Mouse (Mus musculus): ENCODE measurements around the gene Mrrf. TPM values are rescaled to one million over a fixed set of nuclear protein-coding genes. Genes with fewer than 3 reads are reported as not detected.

The Mrrf gene
- total RNA-seq, 2 experiments from 2014 or later = 40.2 to 40.6 TPM

DNA sequence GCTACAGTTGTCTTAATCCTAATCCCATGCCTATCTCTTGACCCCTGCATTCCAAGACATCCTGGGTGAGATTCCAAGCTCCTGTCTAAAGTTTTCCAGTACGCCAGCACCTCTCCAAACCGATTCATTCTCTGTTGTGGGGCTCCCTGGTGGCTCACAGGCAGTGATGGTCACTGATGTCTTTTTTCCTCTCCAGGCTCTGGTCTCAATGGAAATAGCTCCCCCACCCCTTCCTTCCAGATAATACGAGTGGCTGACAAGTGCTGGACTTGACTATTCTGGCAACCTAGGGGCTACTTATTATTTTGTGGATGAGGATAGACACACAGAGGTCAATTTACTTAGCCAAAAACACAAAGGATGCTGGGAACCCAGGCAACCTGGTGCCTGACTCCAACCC lies 60.8 kb downstream of the Mrrf start:
- intact Hi-C loops (cut with DNase I) = no loop called here
- no peak for DNase-seq

DNA sequence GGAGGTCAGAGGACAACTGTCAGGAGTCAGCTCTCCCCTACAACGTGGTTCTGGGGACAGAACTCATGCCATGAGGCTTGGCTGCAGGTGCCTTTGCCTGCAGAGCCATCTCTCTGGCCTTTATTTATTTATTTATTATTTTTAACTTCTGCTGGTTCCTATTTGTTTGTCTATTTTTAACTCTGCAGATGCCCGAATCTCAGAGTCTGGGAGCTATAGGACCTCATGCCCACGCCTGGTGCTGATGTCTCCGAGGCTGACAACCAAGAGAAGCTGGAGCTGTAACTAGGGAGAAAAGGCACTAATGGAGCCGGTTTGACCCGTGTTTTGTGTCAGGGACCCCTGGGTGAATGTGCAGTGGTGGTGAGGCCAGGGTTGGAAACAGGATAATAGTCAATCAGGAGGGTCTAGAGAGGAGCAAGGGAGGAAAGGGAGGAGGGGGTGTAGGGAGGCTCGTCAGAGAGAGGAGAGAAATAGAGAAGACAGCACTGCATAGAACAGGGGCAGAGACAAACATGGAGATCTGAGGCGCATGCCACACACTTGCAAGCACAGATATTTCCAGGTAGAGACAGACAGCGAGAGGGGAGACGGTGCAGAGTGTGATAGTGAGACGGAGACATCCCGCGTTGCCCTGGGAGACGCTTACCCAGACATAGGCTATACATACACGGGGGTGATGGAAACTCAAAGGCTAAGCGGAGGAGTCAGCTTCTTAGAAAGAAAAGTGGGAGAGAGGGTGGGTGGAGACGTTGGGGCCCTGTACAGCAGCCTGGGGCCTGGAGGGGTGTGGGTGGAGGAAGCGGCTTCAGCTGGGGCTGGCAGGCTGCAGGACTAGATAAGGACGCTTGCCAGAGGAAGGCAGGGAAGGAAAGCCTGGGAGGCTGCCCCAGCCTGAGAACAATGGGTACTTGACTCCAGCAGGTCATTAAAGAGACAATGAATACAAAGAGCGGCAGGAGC lies 62.0 kb downstream of the Mrrf start:
- intact Hi-C loops (cut with DNase I) = no loop called here
- DNase-seq = peak; percentile 69 to 73

DNA sequence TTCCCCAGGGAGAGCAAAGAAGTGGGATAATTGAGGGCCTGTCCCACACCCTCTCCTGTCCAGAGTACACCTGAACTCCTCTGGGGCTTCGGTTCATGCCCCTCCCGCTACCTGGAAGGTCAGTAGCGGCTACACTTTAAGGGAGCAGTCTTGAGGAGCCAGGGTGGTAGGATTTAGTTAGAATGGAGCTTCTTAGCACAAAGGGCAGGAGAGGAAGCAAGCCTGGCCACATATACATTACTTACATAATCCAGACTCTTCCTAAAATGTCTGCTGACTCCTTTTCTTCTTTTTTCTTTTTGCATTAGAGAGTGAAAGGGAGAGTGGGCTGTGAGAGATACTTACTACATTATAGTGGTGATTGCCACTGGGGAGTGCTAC lies 62.7 kb downstream of the Mrrf start:
- intact Hi-C loops (cut with DNase I) = no loop called here
- DNase-seq = no peak

DNA sequence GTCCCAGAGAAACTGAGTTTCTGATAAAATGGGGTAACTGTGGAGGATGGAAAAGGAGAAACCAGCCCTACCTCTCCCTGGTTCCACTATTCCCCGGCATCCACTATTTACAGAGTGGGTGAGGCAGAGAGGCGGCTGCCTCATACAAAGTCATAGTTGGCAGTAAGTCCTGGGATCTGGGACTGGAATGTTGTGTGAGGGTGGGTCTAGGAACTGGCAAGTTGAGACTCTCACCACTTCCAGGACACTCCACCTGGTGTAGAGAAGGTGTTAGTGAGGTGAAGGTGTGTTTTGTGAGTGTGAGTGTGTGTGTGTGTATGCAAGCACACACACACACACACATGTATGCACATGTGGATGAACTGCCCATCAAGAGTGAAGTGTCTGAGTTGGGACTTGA lies 64.6 kb downstream of the Mrrf start:
- intact Hi-C loops (cut with DNase I) = no loop called here
- no peak for DNase-seq

DNA sequence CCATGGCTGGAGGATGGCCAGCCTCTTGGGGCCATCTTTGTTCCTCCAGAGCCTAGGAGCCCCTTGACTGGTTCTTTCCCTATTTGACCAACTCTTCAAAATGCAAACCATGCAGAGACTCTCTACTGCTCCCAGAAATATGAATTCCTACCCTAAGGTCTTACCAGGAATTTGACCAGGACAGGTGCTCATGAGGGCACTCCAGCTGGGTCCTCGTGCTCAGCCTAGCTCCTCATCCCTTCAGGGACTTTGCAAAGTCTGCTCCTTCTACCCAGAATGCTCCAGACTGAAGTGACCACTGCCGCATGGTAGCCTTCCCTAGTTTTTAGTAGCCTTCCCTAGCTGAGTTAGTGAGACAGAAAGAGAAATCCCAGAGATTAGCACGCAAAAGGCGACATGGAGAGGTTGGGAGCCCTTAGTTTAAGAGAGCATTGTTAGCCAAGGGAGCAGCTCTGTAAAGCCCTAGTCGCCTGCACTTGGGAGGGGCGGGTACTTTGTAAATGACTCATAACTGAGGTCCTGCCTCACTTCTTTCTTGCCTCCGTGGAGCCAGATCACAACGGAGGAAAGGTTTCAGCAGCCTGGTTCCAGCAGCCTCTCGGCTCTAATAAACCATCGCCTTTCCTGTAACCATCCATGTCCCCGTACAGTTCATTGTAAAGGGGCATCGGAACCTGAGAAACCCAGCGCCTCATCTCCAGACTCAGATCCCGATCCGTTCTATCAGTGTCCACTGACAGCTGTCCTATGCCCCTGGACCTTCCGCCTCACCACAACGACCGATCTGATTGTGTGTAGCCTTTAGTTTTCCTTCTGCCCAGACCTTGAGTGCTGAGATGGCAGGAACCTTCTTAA lies 65.8 kb downstream of the Mrrf start:
- DNase-seq = peak in 1 of 2 experiments; percentile 21
- intact Hi-C loops (cut with DNase I) = no loop called here

DNA sequence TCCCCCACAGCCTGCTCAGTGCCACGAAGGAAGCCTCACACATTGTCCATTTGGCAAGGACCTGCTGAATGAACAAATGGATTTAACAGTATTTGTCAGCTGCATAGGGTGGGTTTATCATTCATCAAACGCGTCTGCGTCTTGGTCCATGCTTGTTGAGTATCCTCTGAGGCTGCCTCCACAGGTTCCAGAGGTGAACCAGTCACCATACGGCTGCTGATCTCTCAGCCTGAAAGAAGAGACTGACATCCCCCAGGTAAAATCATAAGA lies 66.4 kb downstream of the Mrrf start:
- intact Hi-C loops (cut with DNase I) = no loop called here
- no peak for DNase-seq

DNA sequence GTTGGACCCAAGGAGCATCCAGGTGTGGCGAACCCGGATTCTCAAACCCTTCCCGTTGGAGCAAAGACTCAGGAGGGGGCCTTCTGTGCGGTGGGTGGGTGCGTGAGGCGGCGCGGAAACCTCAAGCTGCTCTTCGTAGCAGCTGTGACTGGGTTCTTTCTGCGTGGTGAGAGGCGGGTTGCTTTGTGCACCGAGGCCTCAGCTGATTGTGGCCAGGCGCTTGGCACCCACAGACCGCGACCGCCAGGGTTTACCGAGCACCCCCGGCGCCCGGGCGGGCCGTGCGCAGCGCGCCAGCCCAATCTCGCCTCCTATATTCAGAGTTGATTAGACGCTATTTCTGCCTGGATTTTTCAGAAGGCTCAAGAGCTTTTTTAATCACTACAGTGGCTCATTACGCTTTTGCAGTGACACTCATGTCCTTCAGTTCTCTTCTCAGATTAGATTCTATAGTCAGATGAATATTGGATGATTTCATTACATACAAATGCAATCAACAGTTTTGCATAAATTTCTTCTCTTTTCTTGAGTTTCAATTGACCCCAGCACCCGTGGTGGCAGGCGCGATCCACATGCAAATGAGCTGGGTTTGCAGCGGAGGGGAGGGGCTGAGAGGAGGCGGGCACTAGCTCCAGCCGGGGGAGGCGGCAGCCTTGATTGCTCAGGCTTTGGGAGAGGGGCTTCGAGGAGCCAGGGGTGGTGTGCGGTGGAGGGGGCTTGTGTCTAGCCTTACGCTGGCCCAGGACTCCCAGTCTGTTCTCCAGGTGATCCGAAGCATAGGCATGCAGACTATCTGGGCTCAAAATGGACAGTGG lies 67.0 kb downstream of the Mrrf start:
- peak in 1 of 2 experiments; percentile 38 for DNase-seq
- intact Hi-C loops (cut with DNase I) = no loop called here

DNA sequence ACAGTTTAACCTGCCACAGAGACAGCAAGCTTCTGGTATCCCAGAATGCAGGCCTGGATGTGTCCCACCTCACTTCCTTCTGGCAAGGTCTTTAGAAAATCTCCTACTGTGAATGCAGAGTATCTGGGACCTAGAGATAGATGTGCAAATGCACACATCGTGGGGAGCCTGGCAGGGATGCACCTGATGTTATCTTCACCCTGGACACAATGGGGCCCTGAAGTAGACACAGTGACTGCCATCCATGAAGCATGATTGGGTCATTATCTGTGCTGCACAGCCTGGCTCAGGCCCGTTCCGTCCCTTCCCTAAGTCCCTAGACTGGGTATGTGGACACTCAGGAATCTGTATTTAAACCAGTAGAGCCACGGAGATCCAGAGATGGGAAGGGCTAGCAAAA lies 68.4 kb downstream of the Mrrf start:
- DNase-seq = no peak
- intact Hi-C loops (cut with DNase I) = no loop called here

DNA sequence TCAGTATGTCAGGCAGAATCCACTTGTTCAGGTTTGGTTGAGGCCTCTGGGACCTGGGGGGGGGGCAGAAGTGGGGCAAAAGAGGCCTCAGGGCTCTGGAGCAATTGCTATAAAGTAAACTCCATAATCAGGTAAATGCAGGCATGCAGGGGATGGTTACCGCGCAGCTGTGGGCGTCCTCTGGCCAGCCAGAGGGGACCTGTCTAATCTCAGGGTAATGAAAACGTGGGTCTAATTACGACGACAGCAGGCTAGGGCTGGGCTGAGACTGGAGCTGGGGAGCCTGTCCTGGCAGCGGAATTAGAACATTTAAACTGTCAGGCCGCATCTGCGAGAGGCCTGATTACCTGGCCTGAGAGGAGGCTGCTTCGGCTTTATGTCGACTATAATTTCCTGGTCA lies 70.9 kb downstream of the Mrrf start:
- intact Hi-C loops (cut with DNase I) = no loop called here
- DNase-seq = no peak

DNA sequence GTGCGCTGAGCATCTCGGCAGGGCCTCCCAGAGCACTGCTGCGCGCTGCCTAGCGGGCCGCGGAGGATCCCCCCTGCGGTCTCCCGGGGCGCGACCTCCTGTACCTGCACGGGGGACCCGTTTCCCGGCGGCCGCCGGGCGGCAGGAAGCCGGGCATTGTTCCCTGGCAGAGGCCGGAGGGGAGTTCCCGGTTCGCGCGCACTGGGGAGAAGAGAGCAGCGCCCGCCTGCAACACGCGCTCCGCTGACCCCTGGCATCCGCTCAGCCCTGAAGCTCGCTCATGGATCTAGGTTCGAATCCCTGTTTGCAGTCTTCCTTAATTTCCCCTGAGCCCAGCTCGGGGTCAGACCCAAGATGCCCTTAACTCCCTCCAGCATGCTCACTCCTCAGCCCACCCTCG lies 74.6 kb downstream of the Mrrf start:
- DNase-seq = peak; percentile 36 to 43
- intact Hi-C loops (cut with DNase I) = loop anchor here (5.0 to 10.0 kb wide), 3 partner anchors 73 to 1124 kb away; partner anchors contain the start of genes Mrrf and Rbm18

DNA sequence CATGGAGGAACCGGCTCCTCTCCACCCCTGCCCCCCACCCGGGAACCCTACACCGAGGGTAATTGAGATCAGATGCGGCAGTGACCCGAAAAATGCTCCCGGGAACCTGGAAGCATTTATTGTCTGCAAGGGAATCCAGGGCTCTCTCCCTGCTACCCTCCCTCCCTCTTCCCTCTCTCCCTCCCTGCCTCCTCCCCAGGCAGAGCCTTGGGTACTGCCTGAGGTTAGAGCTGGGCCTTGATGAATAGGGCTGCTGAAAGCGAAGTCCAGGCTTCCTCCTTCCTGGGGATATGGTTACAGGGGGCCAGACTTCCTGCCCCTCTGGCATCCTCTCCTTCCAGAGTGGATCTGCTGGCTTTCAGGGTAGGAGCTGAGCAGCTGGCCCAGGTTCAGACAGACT lies 75.6 kb downstream of the Mrrf start:
- DNase-seq = peak in 1 of 2 experiments; percentile 25
- intact Hi-C loops (cut with DNase I) = loop anchor here (5.0 to 10.0 kb wide), 3 partner anchors 74 to 1123 kb away; partner anchors contain the start of genes Mrrf and Rbm18

DNA sequence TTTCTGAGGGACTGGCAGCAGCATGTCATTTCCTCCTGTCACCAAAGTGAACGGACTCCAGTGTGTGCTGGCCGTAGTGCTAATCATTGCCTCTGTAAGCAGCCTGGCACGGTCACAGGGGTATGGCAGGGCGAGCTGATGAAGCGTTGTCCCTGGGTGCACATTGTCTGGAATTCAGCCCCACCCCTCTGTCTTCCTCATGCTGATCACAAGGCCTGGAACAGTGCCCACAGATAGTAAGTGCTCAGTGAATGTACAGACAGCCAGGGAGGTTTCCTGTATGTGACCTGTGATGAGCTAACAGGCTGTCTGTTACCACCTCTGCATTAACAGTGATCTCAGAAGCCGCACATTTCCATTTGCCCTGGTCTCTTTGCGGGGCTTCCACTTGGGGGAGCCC lies 76.9 kb downstream of the Mrrf start:
- intact Hi-C loops (cut with DNase I) = loop anchor here (5.0 to 10.0 kb wide), 3 partner anchors 76 to 1122 kb away; partner anchors contain the start of genes Mrrf and Rbm18
- DNase-seq = peak; percentile 60 to 75

DNA sequence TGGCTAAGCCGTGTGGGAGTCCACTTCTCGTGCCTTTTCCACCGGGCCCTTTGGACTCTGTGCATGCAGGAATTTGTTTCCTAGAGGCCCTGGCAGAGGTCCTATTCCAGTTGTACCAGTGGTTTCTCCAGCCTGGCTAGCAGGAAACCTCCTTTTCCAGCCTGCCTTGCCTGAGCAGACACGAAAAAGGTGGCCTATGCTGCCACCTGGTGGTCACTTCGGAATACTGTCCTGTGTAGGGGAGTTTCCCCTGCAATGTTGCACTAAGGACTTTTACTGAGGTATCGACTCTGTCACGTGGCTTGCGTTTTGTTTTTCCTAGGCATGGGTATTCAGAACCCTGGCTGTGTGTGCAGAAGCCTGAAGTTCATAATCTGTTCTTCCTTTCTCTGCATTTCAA lies 77.8 kb downstream of the Mrrf start:
- intact Hi-C loops (cut with DNase I) = loop anchor here (1.0 to 10.0 kb wide), 7 partner anchors 62 to 1121 kb away; partner anchors contain the start of genes Mrrf and Rbm18
- peak; percentile 91 to 94 for DNase-seq

DNA sequence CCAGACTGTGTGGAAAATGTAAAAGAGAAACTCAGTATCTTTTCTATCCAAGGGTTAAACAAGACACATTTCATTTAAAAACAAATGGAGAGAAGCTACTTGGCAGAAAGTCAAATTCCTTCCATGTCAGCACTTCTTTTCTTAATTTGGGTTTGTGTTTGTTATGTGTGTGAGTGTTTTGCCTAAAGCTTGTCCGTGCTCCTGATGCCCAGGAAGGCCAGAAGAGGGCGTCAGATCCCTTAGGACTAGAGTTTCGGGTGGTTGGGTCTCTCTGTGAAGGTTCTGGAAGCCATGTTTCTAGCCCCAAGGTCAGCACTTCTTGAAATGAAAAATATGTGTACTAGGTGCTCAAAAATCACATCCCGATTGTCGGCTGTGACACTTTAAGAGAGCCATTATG lies 78.2 kb downstream of the Mrrf start:
- no peak for DNase-seq
- intact Hi-C loops (cut with DNase I) = loop anchor here (1.0 to 10.0 kb wide), 7 partner anchors 62 to 1120 kb away; partner anchors contain the start of genes Mrrf and Rbm18

DNA sequence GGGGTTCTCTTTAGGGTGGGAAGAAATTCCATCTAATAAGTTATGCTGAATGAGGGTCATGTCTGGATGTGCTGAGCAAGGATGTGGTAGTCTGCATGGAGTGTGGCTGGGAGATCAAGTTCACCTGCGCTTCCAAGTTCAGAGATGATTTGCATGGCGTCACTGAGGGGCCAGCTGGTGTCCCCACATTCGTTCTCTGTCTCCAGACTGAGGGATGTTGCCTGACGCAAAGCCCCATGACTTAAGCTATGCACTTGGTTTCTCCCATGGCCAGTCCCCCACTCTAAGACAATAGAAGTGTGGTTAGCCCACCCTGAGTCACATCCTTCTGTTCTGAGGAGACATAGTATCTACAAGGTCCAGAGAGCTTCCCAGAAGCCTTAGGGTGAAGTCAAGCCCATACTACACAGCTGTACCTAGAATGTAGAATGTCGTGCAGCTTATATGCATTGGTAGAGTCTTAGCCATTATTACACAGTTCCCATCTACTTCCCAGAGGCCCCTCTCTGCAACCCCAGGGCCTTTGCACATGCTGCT lies 79.1 kb downstream of the Mrrf start:
- intact Hi-C loops (cut with DNase I) = loop anchor here (2.0 to 10.0 kb wide), 2 partner anchors 210 to 1120 kb away; no protein-coding TSS in a partner anchor
- no peak for DNase-seq

DNA sequence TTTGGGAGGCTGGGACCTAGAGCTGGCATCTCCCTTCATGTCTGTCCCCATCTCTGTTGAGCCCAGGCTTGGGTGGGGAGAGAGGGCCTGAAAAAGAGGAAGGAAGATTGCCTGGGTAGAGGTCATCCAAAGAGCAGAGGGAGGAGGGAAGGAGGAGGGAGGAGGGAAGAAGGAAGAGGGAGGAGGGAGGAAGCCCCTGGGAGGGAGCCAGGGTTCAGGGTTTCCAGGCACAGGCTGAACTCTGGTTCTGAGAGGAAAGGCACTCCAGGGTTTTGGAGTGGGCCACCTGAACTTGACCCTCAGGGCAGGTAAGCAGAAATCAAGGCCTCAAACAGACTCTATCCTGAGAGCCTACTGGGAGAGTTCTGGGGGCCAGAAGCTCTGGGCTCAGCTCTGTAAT lies 80.4 kb downstream of the Mrrf start:
- DNase-seq = peak in 1 of 2 experiments; percentile 19
- intact Hi-C loops (cut with DNase I) = loop anchor here (10.0 kb wide), 1 partner anchor 1118 kb away; no protein-coding TSS in a partner anchor

DNA sequence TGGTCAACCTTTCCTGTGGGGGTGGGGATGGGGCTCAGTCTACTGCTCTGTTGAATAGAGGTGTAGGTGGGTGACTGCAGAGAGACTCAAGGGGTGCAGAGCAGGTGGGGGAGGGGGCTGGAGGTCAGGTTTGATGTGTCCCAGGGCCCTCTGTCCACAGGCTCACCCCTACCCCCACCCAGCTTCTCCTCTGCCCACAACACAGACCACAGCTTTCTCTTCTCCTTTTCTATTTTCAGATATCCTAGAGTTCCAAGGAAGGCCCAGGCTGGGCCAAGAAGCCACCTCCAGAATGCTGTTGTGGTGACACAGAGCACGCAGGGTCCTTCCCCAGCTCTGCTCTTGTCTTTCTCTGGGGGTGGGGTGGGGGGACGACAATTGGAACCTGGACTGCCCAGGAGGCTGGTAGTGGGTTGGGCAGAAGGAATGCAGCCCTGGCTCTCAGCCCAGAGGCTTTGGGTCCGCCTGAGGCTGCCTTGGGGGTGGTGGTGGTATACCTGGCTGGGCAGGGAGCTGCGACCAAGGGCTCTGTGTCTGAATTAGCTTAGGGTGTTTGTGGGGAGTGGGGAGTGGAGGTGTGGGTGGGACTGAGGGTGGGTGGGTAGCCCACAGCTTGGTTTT lies 80.9 kb downstream of the Mrrf start:
- intact Hi-C loops (cut with DNase I) = loop anchor here (10.0 kb wide), 1 partner anchor 1118 kb away; no protein-coding TSS in a partner anchor
- DNase-seq = no peak

DNA sequence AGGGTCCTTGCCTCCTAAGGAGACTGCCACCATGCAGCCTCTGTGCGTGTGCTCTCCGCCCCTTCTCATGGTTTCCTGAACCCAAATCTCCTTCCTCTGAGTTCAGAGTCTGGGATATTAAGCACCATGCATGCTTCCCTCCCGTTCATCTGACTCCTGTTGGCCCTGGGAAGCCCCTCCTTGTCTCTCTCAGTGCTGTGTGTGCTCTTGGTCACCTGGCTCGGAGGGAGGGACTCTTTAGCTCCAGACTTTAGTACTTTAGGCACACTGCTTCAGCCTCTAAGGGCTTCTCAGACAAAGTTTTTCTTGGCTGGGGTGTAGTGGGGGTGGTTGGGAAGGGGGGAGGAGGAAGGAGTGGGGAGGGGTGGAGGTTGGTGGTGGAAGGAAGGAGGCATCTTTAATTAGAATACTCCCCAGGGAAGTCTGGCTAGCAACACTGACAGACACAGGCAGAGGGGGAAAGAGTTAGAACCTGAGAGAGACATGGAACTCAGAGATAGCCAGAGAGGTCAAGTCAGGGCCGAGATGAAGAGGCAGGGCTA lies 81.6 kb downstream of the Mrrf start:
- intact Hi-C loops (cut with DNase I) = loop anchor here (10.0 kb wide), 1 partner anchor 1117 kb away; no protein-coding TSS in a partner anchor
- DNase-seq = no peak

DNA sequence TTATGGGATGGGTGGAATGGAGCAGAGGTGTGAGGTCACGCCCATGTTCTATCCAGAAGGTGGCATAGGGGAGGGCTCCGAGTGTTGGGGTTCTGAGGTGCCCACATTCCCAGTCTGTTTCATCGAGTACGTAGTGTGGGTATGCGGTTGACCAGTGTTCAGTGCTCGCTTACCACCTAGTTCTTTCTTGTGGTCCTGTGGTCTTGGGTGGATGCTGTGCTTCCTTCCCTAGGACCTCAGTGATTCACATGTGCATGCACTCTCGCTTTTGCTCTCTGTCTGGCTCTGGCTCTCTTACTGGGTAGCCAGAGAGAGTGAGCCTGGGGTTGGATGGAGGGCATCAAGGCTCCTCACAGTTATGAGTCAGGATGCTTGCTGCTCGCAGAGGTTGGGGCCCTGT lies 83.9 kb downstream of the Mrrf start:
- no peak for DNase-seq
- intact Hi-C loops (cut with DNase I) = no loop called here
